Mouse (Mus musculus): ENCODE measurements around the gene Bloc1s1. TPM values are rescaled to one million over a fixed set of nuclear protein-coding genes. Genes with fewer than 3 reads are reported as not detected.

Gene Bloc1s1
- polyA plus RNA-seq (2012): 105 and 109 TPM in 2 replicates

- TF ChIP-seq GATA1 (IDR thresholded peaks at IDR 0.05; ENCODE audit: low read length): no peak
These were observed at the start of gene Bloc1s1 for GRCm38 (mm10) chr10:128923935-128924334. TSS of gene Bloc1s1 (minus strand) at chr10:128924035.

- no peak for TF ChIP-seq GATA1 (IDR thresholded peaks at IDR 0.05; ENCODE audit: low read length)
These were observed 49.0 kb upstream of the Bloc1s1 start for GRCm38 (mm10) chr10:128972841-128973240.

DNA sequence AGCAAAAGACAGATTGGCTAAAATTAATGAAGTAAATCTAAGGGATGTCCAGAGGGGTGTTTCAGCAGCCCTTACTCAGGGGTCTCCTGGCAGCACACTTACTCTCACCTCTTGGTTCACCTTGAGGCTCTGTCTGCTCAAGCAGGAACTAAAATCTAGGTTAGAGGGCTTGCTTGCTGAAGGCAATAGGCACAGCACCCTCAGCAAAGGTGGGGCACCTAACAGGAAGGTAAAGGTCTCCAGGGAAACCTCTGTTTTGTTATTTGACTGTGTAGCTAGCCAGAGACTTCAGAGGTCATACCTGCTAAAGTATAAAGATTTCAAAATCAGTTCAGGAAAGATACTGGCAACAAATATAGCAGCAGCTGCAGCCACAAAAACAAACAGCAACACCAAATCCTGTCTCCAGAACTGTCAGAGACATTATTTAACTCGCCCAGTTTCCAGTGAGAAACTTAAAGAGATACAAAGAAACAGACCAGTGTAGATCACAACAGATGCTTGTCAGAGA lies 47.0 kb upstream of the Bloc1s1 start:
- no peak for TF ChIP-seq GATA1 (IDR thresholded peaks at IDR 0.05; ENCODE audit: low read length)

DNA sequence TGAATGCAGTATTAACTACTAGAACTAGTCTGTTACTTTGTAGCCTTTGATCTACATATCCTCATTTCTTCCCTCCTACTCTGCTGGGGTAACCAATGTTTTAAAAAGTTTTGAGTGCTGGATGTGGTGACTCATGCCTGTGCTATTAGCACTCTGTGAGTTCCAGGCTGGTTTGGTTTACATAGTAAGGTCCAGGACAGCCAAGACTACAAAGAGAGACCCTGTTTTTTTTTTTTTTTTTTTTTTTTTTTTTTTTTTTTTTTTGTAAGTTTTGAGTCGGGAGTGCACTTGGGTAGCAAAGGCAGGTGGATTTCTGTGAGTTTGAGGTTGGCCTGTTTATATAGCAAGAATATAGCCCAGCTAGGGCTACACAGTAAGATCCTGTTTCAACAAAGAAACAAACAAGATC lies 44.5 kb upstream of the Bloc1s1 start:
- TF ChIP-seq GATA1 (IDR thresholded peaks at IDR 0.05; ENCODE audit: low read length): no peak

DNA sequence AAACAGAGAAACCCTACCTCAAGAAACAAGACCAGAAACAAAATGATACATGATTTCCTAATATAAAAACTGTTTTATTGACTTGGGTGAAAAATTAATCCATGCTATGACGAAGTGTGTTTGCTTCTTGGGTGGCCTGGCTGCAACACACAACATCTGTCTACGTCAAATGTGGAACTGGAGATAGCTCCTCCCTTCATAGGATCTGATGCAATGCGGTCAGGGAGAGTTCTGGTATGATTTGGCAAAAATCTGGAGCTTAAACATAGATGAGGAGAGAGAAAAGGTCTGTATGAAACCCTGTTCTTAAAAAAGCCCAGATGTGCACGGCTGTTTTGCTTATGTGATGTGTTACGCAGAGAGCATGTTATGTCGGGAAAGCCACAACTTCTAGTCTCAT lies 42.0 kb upstream of the Bloc1s1 start:
- no peak for TF ChIP-seq GATA1 (IDR thresholded peaks at IDR 0.05; ENCODE audit: low read length)

- TF ChIP-seq GATA1 (IDR thresholded peaks at IDR 0.05; ENCODE audit: low read length): no peak
These were observed 41.1 kb upstream of the Bloc1s1 start for GRCm38 (mm10) chr10:128964961-128965360.

DNA sequence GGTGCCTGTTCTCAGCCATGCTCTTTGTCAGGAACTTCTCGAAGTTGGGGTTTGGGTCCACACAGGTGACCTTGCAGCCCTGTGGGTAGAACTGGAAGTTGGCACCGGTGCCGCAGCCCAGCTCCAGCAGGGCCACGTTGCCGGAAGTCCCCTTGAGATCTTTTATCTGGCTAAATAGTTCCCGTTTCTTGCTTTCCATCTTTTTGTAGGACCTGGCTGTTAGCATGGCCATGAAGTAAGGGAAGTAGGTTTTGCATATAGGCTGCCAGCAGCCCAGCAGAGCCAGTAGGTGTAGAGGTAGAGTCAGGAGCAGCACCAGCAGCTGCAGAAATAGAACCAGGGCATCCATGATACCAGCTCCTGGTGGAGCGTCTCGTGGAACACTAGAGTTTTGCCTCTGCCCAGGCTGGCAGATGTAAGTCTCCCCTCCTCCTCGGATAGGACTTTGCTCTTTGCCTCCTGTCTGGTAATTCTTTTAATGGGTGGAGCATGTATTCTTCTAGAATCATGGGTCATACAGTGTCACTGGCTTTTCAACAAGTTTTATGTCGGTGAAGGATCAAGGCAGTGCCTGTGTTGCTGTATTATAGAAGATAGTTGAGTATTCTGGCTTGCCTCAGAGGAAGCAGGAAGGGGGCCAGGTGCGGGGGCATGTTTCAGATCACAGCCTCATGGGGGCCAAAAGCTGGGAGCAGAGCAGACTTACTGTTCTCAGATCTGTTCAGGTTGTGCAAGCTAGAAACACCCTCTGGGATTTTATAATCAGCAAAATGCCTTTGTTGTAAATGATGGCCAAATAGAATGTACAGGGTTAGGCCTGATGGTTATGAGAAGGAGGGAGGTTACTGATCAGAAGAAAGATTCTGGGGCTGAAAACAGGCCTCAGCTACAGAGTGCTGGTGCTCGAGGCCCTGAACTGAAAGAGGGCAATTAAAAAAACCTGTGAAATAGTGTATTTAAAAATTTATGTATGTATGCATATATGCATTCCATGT lies 37.1 kb upstream of the Bloc1s1 start, which contains the start of gene Mettl7b:
Gene Mettl7b, minus strand, starts transcription at position 399 of the 995 bp plus-strand sequence.
- TF ChIP-seq GATA1 (IDR thresholded peaks at IDR 0.05; ENCODE audit: low read length): no peak

- no peak for TF ChIP-seq GATA1 (IDR thresholded peaks at IDR 0.05; ENCODE audit: low read length)
These were observed 36.3 kb upstream of the Bloc1s1 start for GRCm38 (mm10) chr10:128960142-128960541.

GRCm38 (mm10) chr10:128958340-128958739 lies 34.5 kb upstream of the Bloc1s1 start:
- no peak for TF ChIP-seq GATA1 (IDR thresholded peaks at IDR 0.05; ENCODE audit: low read length)

DNA sequence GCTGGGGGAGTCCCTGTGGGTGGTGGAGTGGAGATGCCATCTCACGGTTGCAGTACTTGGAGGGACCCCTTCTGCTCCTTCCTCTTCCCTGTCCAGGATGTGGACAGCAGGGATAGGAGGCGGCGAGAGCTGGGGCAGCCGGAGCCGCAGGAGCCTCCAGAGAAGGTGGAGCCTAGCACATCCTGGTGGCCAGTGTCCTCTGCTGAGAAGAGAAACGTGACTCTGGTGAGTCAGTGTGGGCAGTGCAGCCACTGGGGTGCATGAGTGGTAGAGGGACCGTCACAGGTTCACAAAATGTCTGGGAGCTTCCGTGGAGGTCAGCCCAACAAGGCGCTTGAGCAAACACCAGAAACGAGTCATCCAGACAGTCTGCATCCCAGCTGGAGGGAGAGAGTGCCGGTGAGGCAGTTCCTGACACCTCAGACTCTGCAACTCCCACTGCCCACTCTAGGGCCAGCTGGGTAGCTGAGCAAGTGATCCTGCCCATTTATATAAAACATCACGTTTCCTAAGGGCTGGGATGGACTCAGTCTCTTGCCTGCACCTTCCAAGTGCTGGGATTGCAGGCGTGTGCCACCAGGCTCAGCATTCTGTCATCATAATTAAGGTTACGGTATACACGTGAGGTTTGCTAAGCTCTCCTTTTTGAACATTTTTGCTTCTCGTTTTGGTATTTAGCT lies 26.5 kb upstream of the Bloc1s1 start:
- no peak for TF ChIP-seq GATA1 (IDR thresholded peaks at IDR 0.05; ENCODE audit: low read length)

DNA sequence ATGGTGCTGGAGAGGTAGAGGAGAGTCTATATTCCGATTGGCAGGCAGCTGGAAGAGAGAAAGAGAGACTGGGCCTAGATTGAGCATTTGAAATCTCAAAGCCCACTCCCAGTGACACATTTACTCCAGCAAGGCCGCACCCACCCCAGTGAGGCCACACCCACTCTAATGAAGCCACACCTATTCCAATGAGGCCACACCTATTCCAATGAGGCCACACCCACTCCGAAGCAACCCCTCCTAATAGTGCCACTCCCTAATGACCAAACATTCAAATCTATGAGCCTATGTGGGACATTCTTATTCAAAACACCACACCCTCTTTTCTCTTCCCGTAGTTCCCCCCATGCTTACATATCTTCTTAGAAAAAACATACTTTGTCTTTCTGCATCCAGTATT lies 23.7 kb upstream of the Bloc1s1 start:
- TF ChIP-seq GATA1 (IDR thresholded peaks at IDR 0.05; ENCODE audit: low read length): no peak

GRCm38 (mm10) chr10:128945675-128946074 lies 21.8 kb upstream of the Bloc1s1 start:
- TF ChIP-seq GATA1 (IDR thresholded peaks at IDR 0.05; ENCODE audit: low read length): no peak

DNA sequence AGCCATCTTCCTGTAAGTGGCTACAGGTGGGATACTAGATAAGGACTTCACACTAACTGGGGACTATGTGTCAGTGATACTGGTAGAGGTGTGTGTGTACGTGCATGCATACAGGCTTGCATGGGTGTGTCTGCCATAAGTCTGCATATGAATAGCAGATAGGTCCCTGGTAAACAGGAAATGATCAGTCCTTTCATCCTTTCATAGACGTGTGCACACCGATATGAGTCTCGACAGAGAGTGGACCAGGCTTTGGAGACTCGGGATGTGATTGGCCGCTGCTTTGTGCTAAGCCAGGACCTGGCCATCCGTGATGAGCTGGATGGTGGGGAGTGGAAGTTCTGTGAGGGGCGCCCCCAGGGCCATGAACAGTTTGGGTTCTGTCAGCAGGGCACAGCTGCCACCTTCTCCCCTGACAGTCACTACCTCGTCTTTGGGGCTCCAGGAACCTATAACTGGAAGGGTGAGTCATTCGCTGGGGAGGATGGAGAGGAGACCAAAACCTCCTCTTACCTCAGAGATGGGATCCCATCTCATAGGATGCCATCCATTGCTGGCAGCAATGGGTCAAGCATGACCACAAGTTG lies 16.7 kb upstream of the Bloc1s1 start:
- TF ChIP-seq GATA1 (IDR thresholded peaks at IDR 0.05; ENCODE audit: low read length): no peak

DNA sequence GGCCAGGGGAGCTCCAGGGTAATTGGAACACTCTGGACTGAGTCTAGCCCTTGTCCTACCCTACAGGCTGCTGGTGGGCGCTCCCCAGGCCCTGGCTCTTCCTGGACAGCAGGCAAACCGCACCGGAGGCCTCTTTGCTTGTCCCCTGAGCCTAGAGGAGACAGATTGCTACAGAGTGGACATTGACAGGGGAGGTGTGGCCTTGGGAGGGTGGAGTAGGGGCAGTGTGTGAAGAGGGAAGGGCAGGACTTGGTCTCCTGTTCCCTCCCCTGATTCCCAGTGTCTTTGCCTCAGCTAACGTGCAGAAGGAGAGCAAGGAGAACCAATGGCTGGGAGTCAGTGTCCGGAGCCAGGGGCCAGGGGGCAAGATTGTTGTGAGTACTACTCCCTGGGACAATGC lies 15.1 kb upstream of the Bloc1s1 start:
- TF ChIP-seq GATA1 (IDR thresholded peaks at IDR 0.05; ENCODE audit: low read length): no peak

- no peak for TF ChIP-seq GATA1 (IDR thresholded peaks at IDR 0.05; ENCODE audit: low read length)
These were observed 14.6 kb upstream of the Bloc1s1 start for GRCm38 (mm10) chr10:128938457-128938856.
